Mouse (Mus musculus): ENCODE measurements at regions not wholly inside any gene's neighbourhood (a gene's known extent, or its start where the extent isn't known, plus 50 kb on each side); places are given as distances from the start of the nearest gene placed in this dataset.

DNA sequence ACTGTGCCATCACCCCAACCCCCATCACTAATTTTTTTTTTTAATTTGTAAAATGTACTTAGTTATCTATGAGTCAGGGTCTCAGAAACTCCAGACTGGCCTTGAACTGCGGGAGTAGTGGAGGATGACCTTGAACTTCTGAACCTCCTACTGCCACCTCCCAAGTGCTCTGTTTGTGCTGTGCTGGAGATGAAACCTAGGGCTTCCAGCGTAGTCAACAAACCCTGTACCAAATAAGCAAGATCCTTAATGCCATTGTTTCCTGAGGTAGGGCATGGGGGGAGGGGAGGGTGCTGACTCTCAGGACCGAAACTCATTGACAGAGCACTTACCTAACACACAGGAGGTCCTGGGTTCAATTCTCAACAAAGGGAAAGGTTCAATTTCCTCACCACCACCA lies 93.5 kb upstream of the Castor2 start:
- in situ Hi-C loops (cut with MboI; ENCODE audit: low pct_ligation_motif_present, low pct_unique_long_range_greater_than_20kb, low sequenced_read_pairs) (no loop called here), dilution Hi-C loops (cut with MboI; ENCODE audit: extremely low pct_ligation_motif_present, extremely low pct_unique_long_range_greater_than_20kb, low sequenced_read_pairs) (no loop called here)
- H3K79me2 ChIP-seq (replicated peaks; ENCODE audit: control insufficient read depth, extremely low read depth, insufficient read depth, poor library complexity, severe bottlenecking): no peaks in the 10 kb centered on the region
- H3K27ac ChIP-seq (ENCODE audit: insufficient read depth, low read depth): no peak overlapping the region
- no peak overlapping the region for H3K4me2 ChIP-seq (ENCODE audit: insufficient read depth, low read depth, poor library complexity, severe bottlenecking)
- no peaks in the 10 kb centered on the region for H3K27me3 ChIP-seq (replicated peaks)
- peaks cover 2% of the 10 kb centered on the region for H3K9me3 ChIP-seq (replicated peaks; ENCODE audit: low read length)
- H3K4me3 ChIP-seq (replicated peaks in 1 of 3; ENCODE audit: low read depth in 2 of 3, low read length in 2 of 3, poor library complexity in 1 of 3): no peak overlapping the region
- TF ChIP-seq POLR2AphosphoS2 (IDR thresholded peaks at IDR 0.05; ENCODE audit: low read depth, low read length) (no peak), HCFC1 (IDR thresholded peaks at IDR 0.05; ENCODE audit: low read depth, low read length) (no peak), USF2 (conservative IDR thresholded peaks at IDR 0.05; ENCODE audit: low read depth, low read length) (no peak), ZMIZ1 (IDR thresholded peaks at IDR 0.05; ENCODE audit: low read depth, low read length) (no peak), UBTF (IDR thresholded peaks at IDR 0.05; ENCODE audit: low read depth, low read length) (no peak), E2F4 (IDR thresholded peaks at IDR 0.05; ENCODE audit: insufficient replicate concordance, low read depth, low read length) (no peak), TBP (conservative IDR thresholded peaks at IDR 0.05; ENCODE audit: low read depth, low read length) (no peak), NELFE (IDR thresholded peaks at IDR 0.05; ENCODE audit: low read depth, low read length) (no peak)
- no peak overlapping the region for H3K9ac ChIP-seq (ENCODE audit: insufficient read depth, low read depth)
- no peaks in the 10 kb centered on the region for H3K4me1 ChIP-seq (ENCODE audit: control insufficient read depth in 1 of 2, insufficient read depth in 2 of 2)
- DNase-seq (ENCODE audit: extremely low read depth): no peak
- no peaks in the 10 kb centered on the region for H3K36me3 ChIP-seq (replicated peaks in 1 of 2; ENCODE audit: control insufficient read depth in 1 of 2, insufficient read depth in 1 of 2, low read length in 1 of 2)

- in situ Hi-C loops (cut with MboI; ENCODE audit: low pct_ligation_motif_present, low pct_unique_long_range_greater_than_20kb, low sequenced_read_pairs) (no loop called here), dilution Hi-C loops (cut with MboI; ENCODE audit: extremely low pct_ligation_motif_present, extremely low pct_unique_long_range_greater_than_20kb, low sequenced_read_pairs) (no loop called here)
- DNase-seq (ENCODE audit: extremely low read depth): no peak
- Histone ChIP-seq H3K9me3 (replicated peaks; ENCODE audit: low read length) (peaks cover 10% of the 10 kb centered on the region), H3K79me2 (replicated peaks; ENCODE audit: control insufficient read depth, extremely low read depth, insufficient read depth, poor library complexity, severe bottlenecking) (no peaks in the 10 kb centered on the region), H3K36me3 (replicated peaks in 1 of 2; ENCODE audit: control insufficient read depth in 1 of 2, insufficient read depth in 1 of 2, low read length in 1 of 2) (no peaks in the 10 kb centered on the region), H3K4me1 (ENCODE audit: control insufficient read depth in 1 of 2, insufficient read depth in 2 of 2) (no peaks in the 10 kb centered on the region), H3K27me3 (replicated peaks) (no peaks in the 10 kb centered on the region), H3K27ac (ENCODE audit: insufficient read depth, low read depth) (no peak overlapping the region), H3K4me2 (ENCODE audit: insufficient read depth, low read depth, poor library complexity, severe bottlenecking) (no peak overlapping the region), H3K9ac (ENCODE audit: insufficient read depth, low read depth) (no peak overlapping the region), H3K4me3 (replicated peaks in 1 of 3; ENCODE audit: low read depth in 2 of 3, low read length in 2 of 3, poor library complexity in 1 of 3) (no peak overlapping the region)
- TF ChIP-seq MAFK (IDR thresholded peaks at IDR 0.05; ENCODE audit: insufficient replicate concordance, low read length) (no peak), UBTF (IDR thresholded peaks at IDR 0.05; ENCODE audit: low read depth, low read length) (no peak), ZC3H11A (IDR thresholded peaks at IDR 0.05; ENCODE audit: low read depth, low read length) (no peak), USF2 (conservative IDR thresholded peaks at IDR 0.05; ENCODE audit: low read depth, low read length) (no peak), GABPA (IDR thresholded peaks at IDR 0.05; ENCODE audit: insufficient replicate concordance, low read depth, low read length) (no peak), MXI1 (IDR thresholded peaks at IDR 0.05; ENCODE audit: low read depth, low read length) (no peak), JUN (IDR thresholded peaks at IDR 0.05; ENCODE audit: insufficient read depth, low read depth, low read length) (no peak), ETS1 (conservative IDR thresholded peaks at IDR 0.05; ENCODE audit: low read depth, low read length) (no peak), MAX (IDR thresholded peaks at IDR 0.05; ENCODE audit: low read length) (no peak), CHD2 (IDR thresholded peaks at IDR 0.05; ENCODE audit: low read length) (no peak), MEF2A (IDR thresholded peaks at IDR 0.05; ENCODE audit: borderline replicate concordance, low read depth, low read length) (no peak), EP300 (IDR thresholded peaks at IDR 0.05; ENCODE audit: low read length) (no peak), CHD1 (IDR thresholded peaks at IDR 0.05; ENCODE audit: low read depth, low read length) (no peak), ZMIZ1 (IDR thresholded peaks at IDR 0.05; ENCODE audit: low read depth, low read length) (no peak), MYC (IDR thresholded peaks at IDR 0.05; ENCODE audit: low read depth, low read length) (no peak)
These were observed 99.4 kb upstream of the Castor2 start for GRCm38 (mm10) chr5:134000100-134000499.

All from CH12.LX (cell line).